Mouse (Mus musculus): ENCODE measurements around the gene Erbb2.

Erbb2 gene

GRCm38 (mm10) chr11:98418939-98419547 is 6.8 kb downstream of the Erbb2 start:
- no peak for DNase-seq (ENCODE audit: low spot score)

GRCm38 (mm10) chr11:98426592-98426991 is 14.3 kb downstream of the Erbb2 start:
- no peak for DNase-seq (ENCODE audit: low spot score)

GRCm38 (mm10) chr11:98428436-98428835 is 16.2 kb downstream of the Erbb2 start:
- DNase-seq (ENCODE audit: low spot score), result no peak

GRCm38 (mm10) chr11:98431743-98432502 is 19.7 kb downstream of the Erbb2 start:
- no peak for DNase-seq (ENCODE audit: low spot score)

- DNase-seq (ENCODE audit: low spot score), result no peak
Measured at GRCm38 (mm10) chr11:98435723-98436122, 23.5 kb downstream of the Erbb2 start.

- no peak for DNase-seq (ENCODE audit: low spot score)
Measured at GRCm38 (mm10) chr11:98437441-98437840, 25.2 kb downstream of the Erbb2 start.

- peak; percentile 85 for DNase-seq (ENCODE audit: low spot score)
Measured at GRCm38 (mm10) chr11:98438331-98439158, 26.3 kb downstream of the Erbb2 start, which contains the start of gene Mien1. Mien1 (minus strand) TSS chr11:98438991.

GRCm38 (mm10) chr11:98443688-98444087 is 31.4 kb downstream of the Erbb2 start:
- no peak for DNase-seq (ENCODE audit: low spot score)

GRCm38 (mm10) chr11:98445238-98445637 is 33.0 kb downstream of the Erbb2 start:
- DNase-seq (ENCODE audit: low spot score), result no peak

GRCm38 (mm10) chr11:98445679-98446078 is 33.4 kb downstream of the Erbb2 start:
- DNase-seq (ENCODE audit: low spot score), result no peak

- DNase-seq (ENCODE audit: low spot score), result no peak
Measured at GRCm38 (mm10) chr11:98446213-98446561, 33.9 kb downstream of the Erbb2 start, which contains the start of gene Grb7. Grb7 (plus strand) TSS chr11:98446394.

- DNase-seq (ENCODE audit: low spot score), result no peak
Measured at GRCm38 (mm10) chr11:98446562-98447474, 34.5 kb downstream of the Erbb2 start.

- DNase-seq (ENCODE audit: low spot score), result no peak
Measured at GRCm38 (mm10) chr11:98447475-98447834, 35.2 kb downstream of the Erbb2 start.

- no peak for DNase-seq (ENCODE audit: low spot score)
Measured at GRCm38 (mm10) chr11:98448191-98448790, 36.0 kb downstream of the Erbb2 start.

- DNase-seq (ENCODE audit: low spot score), result no peak
Measured at GRCm38 (mm10) chr11:98449419-98449818, 37.1 kb downstream of the Erbb2 start.

GRCm38 (mm10) chr11:98449921-98450771 is 37.9 kb downstream of the Erbb2 start:
- DNase-seq (ENCODE audit: low spot score), result no peak

GRCm38 (mm10) chr11:98455484-98455883 is 43.2 kb downstream of the Erbb2 start:
- DNase-seq (ENCODE audit: low spot score), result no peak

- no peak for DNase-seq (ENCODE audit: low spot score)
Measured at GRCm38 (mm10) chr11:98456545-98456944, 44.3 kb downstream of the Erbb2 start.

- no peak for DNase-seq (ENCODE audit: low spot score)
Measured at GRCm38 (mm10) chr11:98456945-98457344, 44.7 kb downstream of the Erbb2 start.
